Mouse (Mus musculus) forebrain, embryonic 13.5 days (tissue): ENCODE measurements at regions not wholly inside any gene's neighbourhood (a gene's known extent, or its start where the extent isn't known, plus 50 kb on each side); places are given as distances from the start of the nearest gene placed in this dataset.

ENCODE experiments used
- ATAC-seq: fragments of 200-750 bp; cut with Nextera tagmentation; 2 replicates; pipeline ENCODE4 v1.8.0; 2017
- H3K27ac ChIP-seq: fragments of 300-500 bp; sonication (generic); 2 replicates; pipeline ENCODE4 v1.5.1; 2015; ENCODE audit warnings: inconsistent platforms, mild to moderate bottlenecking, moderate library complexity
- H3K27me3 ChIP-seq: fragments of 300-500 bp; sonication (generic); 2 replicates; pipeline ENCODE4 v1.6.1; 2015; ENCODE audit warnings: mild to moderate bottlenecking, inconsistent platforms
- H3K36me3 ChIP-seq: fragments of 300-500 bp; sonication (generic); 2 replicates; pipeline ENCODE4 v1.6.1; 2015; ENCODE audit warnings: mild to moderate bottlenecking, inconsistent platforms; ENCODE audit not compliant: poor library complexity, severe bottlenecking
- H3K4me1 ChIP-seq: fragments of 300-500 bp; sonication (generic); 2 replicates; pipeline ENCODE4 v1.6.1; 2015; ENCODE audit warnings: inconsistent platforms
- H3K4me2 ChIP-seq: fragments of 300-500 bp; sonication (generic); 2 replicates; pipeline ENCODE4 v1.6.1; 2015; ENCODE audit warnings: inconsistent platforms, mild to moderate bottlenecking, moderate library complexity
- H3K4me3 ChIP-seq: fragments of 300-500 bp; sonication (generic); 2 replicates; pipeline ENCODE4 v1.5.1; 2015; ENCODE audit warnings: mild to moderate bottlenecking, inconsistent platforms
- H3K9ac ChIP-seq: fragments of 300-500 bp; sonication (generic); 2 replicates; pipeline ENCODE4 v1.6.1; 2015; ENCODE audit warnings: mild to moderate bottlenecking, inconsistent platforms
- H3K9me3 ChIP-seq: fragments of 300-500 bp; sonication (generic); replicated peaks from 2 replicates; pipeline ENCODE4 v1.6.1; 2016; ENCODE audit warnings: inconsistent platforms
- WGBS: fragments of 180-500 bp; shearing (Covaris S2); methylation state at CpG from one replicate; pipeline ENCODE4 v1.1.7; 2015; 5-methylcytosine and 5-hydroxymethylcytosine counted together

DNA sequence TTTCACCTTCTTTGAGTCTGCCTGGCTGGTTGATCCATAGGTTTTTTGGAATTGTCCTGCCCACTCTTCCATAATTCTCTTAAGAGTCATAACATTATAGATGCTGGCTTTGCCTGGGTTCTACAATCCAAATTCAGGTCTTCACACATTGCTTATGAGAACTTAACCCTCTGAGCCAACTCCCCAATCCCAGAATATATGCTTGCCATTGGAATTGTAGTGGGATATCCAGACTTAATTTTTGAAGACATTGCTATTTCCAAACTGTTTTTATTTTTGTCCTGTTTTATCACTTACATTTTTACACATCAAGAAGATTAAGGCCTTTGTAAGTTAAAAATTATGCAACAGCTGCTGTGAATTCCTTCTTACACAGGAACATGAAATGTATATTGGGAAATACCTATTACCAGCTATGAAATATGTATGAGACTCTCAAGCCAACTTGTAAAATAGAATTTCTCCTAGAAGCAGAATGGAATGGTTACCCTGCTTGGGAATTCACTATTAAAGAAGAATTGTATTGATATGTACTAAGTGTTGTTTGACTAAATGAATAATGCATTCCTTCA, 430.8 kb upstream of the Cntn6 start:
- no peak for ATAC-seq
- Histone ChIP-seq H3K4me1 (no peaks in the 10 kb centered on the region), H3K4me2 (no peak overlapping the region), H3K9ac (no peak overlapping the region), H3K27me3 (no peaks in the 10 kb centered on the region), H3K36me3 (no peaks in the 10 kb centered on the region), H3K27ac (no peak overlapping the region), H3K9me3 (no peaks in the 10 kb centered on the region), H3K4me3 (no peak overlapping the region)

DNA sequence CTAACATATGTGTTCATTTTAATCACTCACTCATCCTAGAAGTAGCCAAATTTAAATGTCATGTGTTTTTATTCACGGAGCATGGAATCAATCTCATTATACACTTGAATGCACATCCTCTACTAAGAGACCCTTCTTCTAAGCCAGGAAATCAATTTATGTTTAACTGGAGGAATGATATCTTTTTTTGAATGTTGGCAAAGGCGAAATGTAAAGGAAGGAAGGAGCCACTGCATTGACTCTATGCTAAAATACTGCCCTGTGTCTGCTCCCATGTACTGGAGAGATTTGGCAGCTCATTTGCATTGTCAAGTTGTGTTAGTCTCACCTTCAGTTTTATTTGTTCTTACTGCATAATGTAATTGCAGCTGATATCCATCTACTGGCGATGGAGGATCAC, 412.0 kb upstream of the Cntn6 start:
- H3K9me3 ChIP-seq: no peaks in the 10 kb centered on the region
- H3K27me3 ChIP-seq: no peaks in the 10 kb centered on the region
- no peak overlapping the region for H3K9ac ChIP-seq
- ATAC-seq: peak; percentile 33; the same call in 1 of the 2 replicates
- no peak overlapping the region for H3K27ac ChIP-seq
- no peaks in the 10 kb centered on the region for H3K4me1 ChIP-seq
- no peak overlapping the region for H3K4me2 ChIP-seq
- H3K4me3 ChIP-seq: no peak overlapping the region
- no peaks in the 10 kb centered on the region for H3K36me3 ChIP-seq
- WGBS: 54% methylated on average over 3 of the region's 3 CpGs

DNA sequence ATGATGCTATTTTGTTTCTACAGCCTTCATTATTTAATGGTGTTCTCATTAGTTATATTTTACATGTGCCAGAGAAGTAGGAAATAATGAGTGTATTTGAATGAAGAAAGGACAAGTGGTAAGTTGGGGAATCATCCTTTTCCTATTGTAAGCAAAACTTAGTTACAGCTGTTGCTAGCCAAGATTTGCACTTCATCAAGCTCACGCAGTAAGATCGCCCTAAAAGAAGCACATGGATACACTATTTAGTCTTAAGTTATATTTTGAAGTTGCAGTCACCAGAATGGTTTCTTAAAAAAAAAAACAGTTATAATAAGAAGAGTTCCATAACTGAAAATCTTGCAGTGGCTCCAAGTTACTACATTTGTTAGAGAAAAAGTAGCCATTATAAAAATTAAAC, 410.3 kb upstream of the Cntn6 start:
- Histone ChIP-seq H3K27ac (no peak overlapping the region), H3K36me3 (no peaks in the 10 kb centered on the region), H3K9me3 (no peaks in the 10 kb centered on the region), H3K27me3 (no peaks in the 10 kb centered on the region), H3K4me2 (no peak overlapping the region), H3K9ac (no peak overlapping the region), H3K4me1 (no peaks in the 10 kb centered on the region), H3K4me3 (no peak overlapping the region)
- 91% methylated on average over 2 of the region's 2 CpGs for WGBS
- no peak for ATAC-seq

DNA sequence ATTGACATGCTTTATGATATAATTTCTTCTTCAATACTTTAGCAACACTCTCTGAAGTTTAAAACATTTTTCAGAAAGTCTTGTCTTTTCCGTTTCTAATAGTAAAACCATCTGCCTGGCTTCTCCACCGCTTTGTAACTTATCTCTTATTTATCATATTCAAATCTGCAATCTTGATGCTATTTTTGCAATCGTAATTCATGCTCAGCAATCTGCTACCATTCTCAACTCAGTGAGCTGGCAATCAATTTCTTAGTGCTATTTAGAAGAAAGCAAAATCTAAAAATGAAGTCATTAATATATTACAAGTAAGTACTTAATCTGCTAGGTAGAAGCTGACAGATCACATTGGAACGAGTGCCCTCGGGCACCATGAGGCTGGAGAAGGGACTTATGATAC, 384.2 kb upstream of the Cntn6 start:
- Histone ChIP-seq H3K4me2 (no peak overlapping the region), H3K27me3 (no peaks in the 10 kb centered on the region), H3K36me3 (no peaks in the 10 kb centered on the region), H3K27ac (no peak overlapping the region), H3K4me1 (no peaks in the 10 kb centered on the region), H3K9me3 (no peaks in the 10 kb centered on the region), H3K4me3 (no peak overlapping the region), H3K9ac (no peak overlapping the region)
- no peak for ATAC-seq
- 84% methylated on average over 5 of the region's 5 CpGs for WGBS
